Mouse (Mus musculus) lung, postnatal 0 days (tissue): ENCODE measurements around the gene Lrrc3b.

ENCODE experiments used
- CTCF ChIP-seq: IDR thresholded peaks from 2 replicates; pipeline ENCODE4 v1.5.1; 2016; ENCODE audit warnings: antibody characterized with exemption, mild to moderate bottlenecking
- EP300 ChIP-seq: IDR thresholded peaks from 2 replicates; pipeline ENCODE4 v1.6.1; 2016; ENCODE audit warnings: antibody characterized with exemption, mild to moderate bottlenecking, control low read depth

- TF ChIP-seq CTCF (no peak), EP300 (no peak)
Measured at GRCm38 (mm10) chr14:15384532-15384931, 54.3 kb downstream of the Lrrc3b start.
